Mouse (Mus musculus) induced T-regulatory cell, adult 2 months (primary cell): ENCODE results near the gene Spata9.
A peak's percentile ranks its signal among the peaks of the same experiment; 100 is the strongest.
"Not testable (repeated sequence)": the region's sequence is repeated elsewhere in the genome, so short reads cannot be mapped to it uniquely, and the experiment has no call there.

Experiments
- DNase-seq: peaks from one replicate; pipeline ENCODE4 v3.0.0-alpha.2; 2012; ENCODE audit warnings: low read depth

Gene Spata9

GRCm38 (mm10) chr13:75966850-75967249 is at the start of gene Spata9:
Gene Spata9, plus strand, starts transcription at chr13:75967150.
- DNase-seq: no peak

GRCm38 (mm10) chr13:75927951-75928350 is 39.0 kb upstream of the Spata9 start:
- no peak for DNase-seq

- not testable (repeated sequence) for DNase-seq
Measured at GRCm38 (mm10) chr13:75929071-75929470, 37.9 kb upstream of the Spata9 start.

- DNase-seq: no peak
Measured at GRCm38 (mm10) chr13:75930023-75930422, 36.9 kb upstream of the Spata9 start.

- DNase-seq: no peak
Measured at GRCm38 (mm10) chr13:75930660-75931059, 36.3 kb upstream of the Spata9 start.

DNA sequence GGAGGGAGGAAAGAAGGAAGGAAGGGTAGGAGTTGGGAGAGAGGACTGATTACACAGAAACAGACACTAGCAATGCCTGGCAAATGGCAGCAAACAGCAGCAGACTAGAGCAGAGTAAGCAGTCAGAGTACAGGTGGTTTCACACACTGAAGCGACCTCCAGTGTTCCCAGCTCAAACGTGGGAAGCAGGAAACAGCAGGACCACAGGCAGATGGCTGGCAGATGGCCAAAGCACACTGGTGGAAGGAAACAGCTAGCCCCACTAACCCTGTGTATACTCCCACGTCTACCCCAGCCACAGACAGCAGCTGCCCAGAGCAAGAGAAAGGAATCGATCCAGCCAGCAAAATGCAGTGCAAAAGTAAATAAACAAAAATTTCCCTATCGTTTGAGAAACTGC is 35.9 kb upstream of the Spata9 start:
- no peak for DNase-seq

DNA sequence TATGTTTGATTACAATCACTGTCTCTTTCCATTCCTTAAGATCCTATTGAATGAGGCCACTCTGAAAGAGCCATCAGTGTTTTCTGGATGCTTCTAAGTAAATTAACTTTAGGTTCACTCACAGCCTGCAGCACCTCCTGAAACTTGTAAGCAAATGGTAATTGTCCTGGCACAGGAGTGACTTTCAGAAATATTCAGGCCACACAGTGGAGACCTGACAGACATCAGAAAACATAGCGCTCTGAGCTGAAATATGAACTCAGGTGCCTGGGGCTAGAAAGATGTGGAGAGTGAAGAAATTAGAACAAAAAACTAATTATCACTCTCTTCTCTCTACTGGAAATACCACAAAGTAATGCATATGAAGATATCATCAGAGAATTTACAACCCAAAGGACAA is 33.7 kb upstream of the Spata9 start:
- DNase-seq: no peak

GRCm38 (mm10) chr13:75938866-75939265 is 28.1 kb upstream of the Spata9 start:
- DNase-seq: no peak

GRCm38 (mm10) chr13:75940791-75941517 is 26.0 kb upstream of the Spata9 start:
- no peak for DNase-seq

DNA sequence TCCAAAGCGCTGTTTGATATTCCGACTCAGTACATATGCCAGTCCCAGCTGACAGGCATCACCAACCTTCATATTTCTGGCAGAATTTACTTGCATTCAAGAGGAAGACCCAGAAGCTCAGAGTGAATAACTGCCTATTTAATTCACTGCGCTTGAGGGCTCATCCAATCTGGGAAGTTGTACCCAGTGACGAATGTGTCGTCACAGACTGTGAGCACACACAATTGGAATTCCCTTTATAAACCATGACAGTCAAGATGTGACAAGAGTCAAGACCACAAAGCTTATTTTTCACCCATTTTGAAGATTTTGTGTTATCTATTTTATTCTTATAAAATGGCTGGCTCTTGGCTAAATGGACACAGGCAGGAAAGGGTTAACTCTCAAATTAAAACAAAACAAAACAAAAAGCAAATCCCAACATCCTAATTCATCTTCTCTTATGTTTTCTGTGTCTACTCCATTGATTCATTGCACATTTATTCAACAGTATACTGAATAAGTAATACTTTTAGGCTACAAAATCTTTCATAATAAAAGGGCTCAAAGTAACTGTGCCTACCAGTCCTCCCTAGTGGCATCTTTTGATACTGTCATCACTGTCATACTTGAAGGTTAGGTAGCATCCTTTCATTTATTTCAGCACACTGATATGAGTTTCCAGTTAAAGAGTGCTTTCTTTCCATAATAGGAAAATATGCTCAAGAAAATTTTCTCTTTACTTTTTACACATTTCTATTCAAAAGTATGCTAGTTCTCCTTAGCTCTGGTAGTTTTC is 25.2 kb upstream of the Spata9 start:
- no peak for DNase-seq

DNA sequence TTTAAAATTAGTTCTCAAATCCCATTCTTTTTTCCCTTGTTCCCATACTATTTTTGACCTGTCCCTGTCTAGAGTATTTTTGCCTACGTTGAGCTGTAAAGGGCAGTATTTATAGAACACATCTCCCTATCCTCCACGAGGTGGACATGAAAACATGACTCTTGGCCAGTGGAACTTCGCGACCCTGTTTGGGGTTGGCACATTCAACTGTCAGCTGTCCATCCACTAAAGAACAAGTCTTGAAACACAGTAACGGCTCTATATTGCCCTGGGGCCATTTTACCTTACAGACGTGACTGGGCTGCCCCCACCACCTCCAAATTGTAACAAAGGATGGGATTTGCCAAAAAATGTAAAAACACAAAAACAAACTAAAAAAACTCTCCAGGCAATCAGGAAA is 24.2 kb upstream of the Spata9 start:
- DNase-seq: no peak

DNA sequence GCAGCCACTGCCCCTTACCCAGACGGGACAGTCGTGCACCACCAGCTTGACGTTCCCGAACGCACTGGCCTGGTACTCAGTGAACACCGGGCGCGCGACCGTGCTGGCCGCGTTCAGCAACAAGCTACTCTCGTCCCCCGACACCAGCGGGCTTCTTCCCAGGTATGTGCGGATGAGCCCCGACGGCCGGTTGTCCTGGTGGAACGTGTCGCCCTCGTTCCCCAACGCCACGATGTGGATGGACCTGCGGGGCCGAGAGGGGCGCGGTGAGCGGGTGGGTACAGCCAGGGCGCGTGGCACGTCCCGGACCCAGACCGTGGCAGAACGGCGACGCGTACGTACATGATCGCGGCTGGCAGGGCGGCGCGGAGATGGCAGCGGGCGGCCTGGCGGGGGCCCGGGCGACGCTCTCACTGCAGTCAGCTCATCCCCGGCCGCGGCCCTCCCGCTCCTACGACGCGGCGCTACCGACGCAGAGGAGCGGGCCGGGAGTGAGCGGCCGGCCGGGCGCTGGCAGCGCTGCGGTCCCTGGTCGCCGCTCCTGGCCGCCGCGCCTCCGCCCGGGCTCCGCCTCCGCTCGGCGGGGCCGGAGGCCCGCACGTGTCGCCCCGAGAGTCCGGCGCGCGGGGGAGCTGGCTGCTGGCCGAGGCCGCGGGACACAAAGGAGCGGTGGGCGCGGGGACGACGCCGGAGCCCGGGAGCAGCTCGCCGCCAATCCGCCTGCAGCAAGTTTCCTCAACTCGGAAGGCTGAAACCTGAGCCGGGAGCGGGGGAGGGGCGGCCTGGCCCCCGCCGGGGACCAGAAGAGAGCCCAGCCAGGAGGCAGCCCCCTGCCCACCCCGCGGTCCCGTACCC is 23.5 kb upstream of the Spata9 start, which contains the start of gene Rhobtb3:
Gene Rhobtb3 (minus strand): TSS at position 737 of the 855 bp plus-strand sequence.
- peak; percentile 20 for DNase-seq

DNA sequence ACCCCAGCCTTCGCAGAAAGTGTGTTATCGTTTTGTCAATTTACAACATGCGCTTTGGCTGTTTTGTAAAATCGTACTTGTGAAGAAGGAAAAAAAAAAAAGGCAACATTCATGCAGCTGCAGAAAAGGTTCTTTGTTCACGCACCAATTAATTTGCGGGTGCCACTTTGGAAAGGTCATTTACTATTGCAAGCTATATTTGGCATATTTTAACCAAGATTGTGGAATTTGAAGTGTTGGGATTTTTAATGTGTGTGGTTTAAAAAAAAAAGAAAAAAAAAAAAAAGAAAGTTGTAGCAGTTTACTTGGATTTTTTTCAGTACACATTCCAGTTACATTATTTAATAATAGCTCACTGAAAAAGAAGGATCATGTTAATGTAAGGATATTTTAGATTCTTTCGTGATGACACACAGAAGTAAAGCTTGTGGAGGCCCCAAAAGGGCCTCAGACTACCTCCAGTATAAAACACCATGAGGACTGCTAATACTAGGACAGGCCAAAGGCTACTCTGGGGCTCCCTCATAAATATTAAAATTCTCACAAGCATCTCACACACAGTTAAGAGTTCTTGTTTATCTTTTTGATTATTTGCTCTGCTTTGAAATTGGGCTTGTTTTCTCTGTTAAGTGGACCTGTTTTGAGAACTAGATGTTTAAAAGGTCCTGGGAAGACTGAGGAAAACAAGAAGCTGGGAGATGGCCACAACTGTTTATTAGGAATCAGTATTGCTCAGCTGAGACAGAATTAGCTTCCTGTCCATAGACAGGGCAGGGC is 22.7 kb upstream of the Spata9 start:
- DNase-seq: no peak

DNA sequence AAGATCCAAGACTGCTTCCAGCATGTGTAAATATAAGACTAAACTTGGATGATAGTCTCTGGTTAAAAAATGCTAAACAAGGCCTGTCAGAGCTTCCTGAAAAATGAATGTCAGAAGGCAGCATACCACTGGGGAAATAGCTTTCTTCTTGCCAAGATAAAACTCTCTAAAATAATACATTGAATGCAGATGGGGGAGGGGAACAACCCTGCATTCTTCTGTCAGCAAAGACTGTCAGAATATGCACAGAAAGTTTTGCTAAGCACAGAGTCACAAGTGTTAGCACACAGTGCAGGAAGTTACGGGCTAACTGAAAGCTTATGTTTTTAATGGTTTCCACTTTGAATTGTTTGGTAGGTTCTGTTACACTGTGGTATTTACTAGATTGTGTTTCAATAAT is 16.7 kb upstream of the Spata9 start:
- no peak for DNase-seq

DNA sequence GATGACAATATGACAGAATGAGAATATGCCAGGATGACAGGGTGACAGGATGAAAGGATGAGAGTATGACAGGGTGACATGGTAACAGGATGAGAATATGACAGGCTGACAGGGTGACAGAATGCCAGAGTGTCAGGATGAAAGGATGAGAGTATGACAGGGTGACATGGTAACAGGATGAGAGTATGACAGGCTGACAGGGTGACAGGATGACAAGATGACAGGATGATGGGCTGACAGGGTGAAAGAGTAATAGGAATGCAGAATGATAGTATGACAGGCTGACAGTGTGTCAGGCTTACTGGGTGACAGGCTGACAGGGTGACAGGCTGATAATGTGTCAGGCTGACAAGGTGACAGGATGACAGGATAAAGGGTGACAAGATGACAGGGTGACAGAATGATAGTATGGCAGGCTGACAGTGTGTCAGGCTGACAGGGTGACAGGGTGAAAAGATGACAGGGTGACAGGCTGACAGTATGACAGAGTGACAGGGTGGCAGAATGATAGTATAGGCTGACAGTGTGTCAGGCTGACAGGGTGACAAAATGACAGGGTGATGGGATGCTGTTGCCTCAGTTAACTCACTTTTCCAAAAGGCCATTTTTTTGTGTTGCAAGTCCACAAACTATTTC is 11.5 kb upstream of the Spata9 start:
- DNase-seq: no peak

DNA sequence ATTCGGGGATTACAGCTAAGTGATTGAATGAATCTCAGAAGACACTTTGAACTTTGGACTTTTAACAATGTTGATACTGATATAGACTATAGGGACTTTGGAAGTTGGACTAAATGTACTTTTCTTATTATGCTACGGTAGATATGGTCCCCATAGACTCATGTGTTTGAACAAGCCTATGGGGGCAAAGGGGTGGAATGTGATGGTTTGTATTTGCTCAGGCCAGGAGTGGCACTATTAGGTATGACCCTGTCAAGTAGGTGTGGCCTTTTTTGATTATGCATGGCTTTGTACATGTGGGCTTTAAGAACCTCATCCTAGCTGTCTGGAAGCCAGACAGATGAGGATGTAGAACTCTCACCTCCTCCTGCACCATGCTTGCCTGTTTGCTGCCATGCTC is 7.5 kb downstream of the Spata9 start:
- no peak for DNase-seq

- DNase-seq: no peak
Measured at GRCm38 (mm10) chr13:75975629-75976028, 8.7 kb downstream of the Spata9 start.

GRCm38 (mm10) chr13:75976218-75976617 is 9.3 kb downstream of the Spata9 start:
- DNase-seq: no peak

- no peak for DNase-seq
Measured at GRCm38 (mm10) chr13:75976649-75977048, 9.7 kb downstream of the Spata9 start.

- peak; percentile 38 for DNase-seq
Measured at GRCm38 (mm10) chr13:75981901-75982300, 15.0 kb downstream of the Spata9 start.

DNA sequence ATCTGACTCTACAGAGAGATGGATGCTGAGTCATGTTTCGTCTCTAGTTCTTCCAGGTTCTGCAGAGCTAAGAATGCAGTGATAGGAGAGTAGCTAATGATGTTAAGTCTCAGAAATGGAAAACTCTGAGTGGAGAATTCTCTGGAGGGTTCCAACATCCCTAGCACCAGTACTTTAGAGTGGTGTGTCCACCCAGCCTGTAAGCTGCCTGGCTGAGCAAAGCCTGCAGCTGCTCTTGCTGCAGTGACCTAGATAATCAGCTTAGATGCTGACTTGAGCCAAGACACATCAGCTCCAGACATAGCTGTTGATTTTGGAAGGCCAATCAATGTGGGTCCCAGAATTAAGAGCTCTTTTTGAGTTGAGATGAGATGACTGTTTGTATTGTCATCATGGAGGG is 21.1 kb downstream of the Spata9 start:
- DNase-seq: no peak
